Mouse (Mus musculus) thymus, adult 2 months (tissue): ENCODE data around the gene Rpl34.

Source experiments
- CTCF ChIP-seq: fragments of 200-500 bp; IDR thresholded peaks from 2 replicates; pipeline ENCODE4 v1.5.1; 2012; ENCODE audit warnings: mild to moderate bottlenecking, control low read depth, low read length, moderate library complexity, borderline replicate concordance; ENCODE audit not compliant: control insufficient read depth, poor library complexity, insufficient read depth; ENCODE audit errors: extremely low read depth
- POLR2A ChIP-seq: fragments of 200-500 bp; IDR thresholded peaks from 2 replicates; pipeline ENCODE4 v1.6.1; 2012; ENCODE audit warnings: mild to moderate bottlenecking, low read length, control low read depth, moderate library complexity; ENCODE audit not compliant: control insufficient read depth, poor library complexity, insufficient read depth; ENCODE audit errors: extremely low read depth

DNA sequence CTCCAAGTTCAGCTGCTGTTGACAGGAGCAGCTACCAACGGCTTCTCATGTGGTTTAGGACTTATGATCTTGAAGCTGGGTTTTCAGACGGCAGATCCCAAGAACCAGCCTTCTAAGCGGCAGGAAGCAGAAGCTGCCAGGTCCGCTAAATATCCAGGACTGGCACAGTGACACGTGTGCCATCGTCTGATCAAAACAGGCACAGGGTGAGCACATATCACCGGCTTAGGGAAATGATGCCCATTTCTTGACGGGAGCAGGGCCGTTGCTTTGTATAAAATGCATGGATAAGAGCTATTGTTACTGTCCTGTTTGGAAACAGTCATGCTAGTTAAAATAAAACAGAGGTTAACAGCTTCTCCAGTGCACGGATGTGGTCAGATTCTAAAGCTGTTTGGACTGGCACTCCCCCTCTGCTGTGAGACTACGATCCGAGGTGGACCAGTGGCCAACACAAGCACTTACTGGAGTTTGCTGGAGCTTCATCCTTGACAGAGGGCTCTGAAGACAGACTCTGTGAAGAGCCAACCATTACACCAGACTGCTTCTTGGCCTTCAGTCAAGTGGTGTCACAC, 38.5 kb downstream of the Rpl34 start:
- TF ChIP-seq CTCF (no peak), POLR2A (no peak)
